Mouse (Mus musculus) thymus, postnatal 25 days (tissue): ENCODE results near the gene Sh3bgr.

Experiments
- DNase-seq: peaks from one replicate; pipeline ENCODE4 v3.0.0; 2022

Sh3bgr gene

GRCm38 (mm10) chr16:96213027-96213426, 12.8 kb downstream of the Sh3bgr start:
- no peak for DNase-seq

- DNase-seq, result no peak
Measured at GRCm38 (mm10) chr16:96221491-96221890, 21.2 kb downstream of the Sh3bgr start.

GRCm38 (mm10) chr16:96221959-96222358, 21.7 kb downstream of the Sh3bgr start:
- no peak for DNase-seq

GRCm38 (mm10) chr16:96222452-96222851, 22.2 kb downstream of the Sh3bgr start:
- no peak for DNase-seq

GRCm38 (mm10) chr16:96228438-96228837, 28.2 kb downstream of the Sh3bgr start:
- DNase-seq, result no peak

- DNase-seq, result no peak
Measured at GRCm38 (mm10) chr16:96229044-96229555, 28.9 kb downstream of the Sh3bgr start.

GRCm38 (mm10) chr16:96230411-96230810, 30.2 kb downstream of the Sh3bgr start:
- DNase-seq, result peak; percentile 78

- DNase-seq, result no peak
Measured at GRCm38 (mm10) chr16:96231251-96231650, 31.0 kb downstream of the Sh3bgr start.

- no peak for DNase-seq
Measured at GRCm38 (mm10) chr16:96231974-96232373, 31.7 kb downstream of the Sh3bgr start.

- DNase-seq, result no peak
Measured at GRCm38 (mm10) chr16:96233996-96234395, 33.7 kb downstream of the Sh3bgr start.

GRCm38 (mm10) chr16:96235366-96235970, 35.2 kb downstream of the Sh3bgr start, which contains the start of gene B3galt5:
TSS of gene B3galt5 (plus strand) at chr16:96235801.
- no peak for DNase-seq

GRCm38 (mm10) chr16:96244496-96244895, 44.2 kb downstream of the Sh3bgr start:
- no peak for DNase-seq

GRCm38 (mm10) chr16:96249635-96250034, 49.4 kb downstream of the Sh3bgr start:
- no peak for DNase-seq

GRCm38 (mm10) chr16:96252146-96252545, 51.9 kb downstream of the Sh3bgr start:
- no peak for DNase-seq

GRCm38 (mm10) chr16:96258429-96258828, 58.2 kb downstream of the Sh3bgr start:
- no peak for DNase-seq

- DNase-seq, result no peak
Measured at GRCm38 (mm10) chr16:96271736-96272135, 71.5 kb downstream of the Sh3bgr start.

- DNase-seq, result peak; percentile 60
Measured at GRCm38 (mm10) chr16:96272929-96273619, 72.8 kb downstream of the Sh3bgr start.

- DNase-seq, result no peak
Measured at GRCm38 (mm10) chr16:96276596-96276995, 76.3 kb downstream of the Sh3bgr start.
